Comparison of ENCODE assay signal across 8 mouse cellular contexts in genomic region chr6:5858371-5858770, GRCm38 (mm10).
DNase-seq lines count a peak whose midpoint lies in the region; ATAC-seq lines count a peak whose summit lies in the region.

No protein-coding gene starts in this region.

- peaks cover 9% of the 10 kb centered on the region for H3K4me1 ChIP-seq in kidney, embryonic 15.5 days
- no peaks in the 10 kb centered on the region for H3K4me1 ChIP-seq in stomach, embryonic 15.5 days

- peaks cover 3% of the 10 kb centered on the region; the same call in 1 of the 2 replicates for H3K27me3 ChIP-seq in kidney, embryonic 15.5 days
- H3K27me3 ChIP-seq in stomach, embryonic 15.5 days (replicated peaks): peaks cover 2% of the 10 kb centered on the region; the same call in 1 of the 2 replicates

- DNase-seq in adrenal gland, adult 18-20 months (ENCODE audit: low spot score in 2 of 2): peak; percentile 21 to 38
- no peak for DNase-seq in adrenal gland, postnatal 4 days (ENCODE audit: low spot score in 2 of 2)
- peak; percentile 35 for DNase-seq in 3134 (ENCODE audit: extremely low read depth, insufficient read length, low spot score)
- DNase-seq in c-Kit-positive CD71-negative TER-119-negative erythroid progenitor cells, embryonic 14.5 days (ENCODE audit: low read depth): peak; percentile 24
- DNase-seq in forelimb bud, embryonic 11.5 days (ENCODE audit: low read depth, low spot score): peak; percentile 66
- peak; percentile 57 for DNase-seq in lung, postnatal 10 days

- peak overlapping the region; percentile 45 for H3K4me2 ChIP-seq in kidney, embryonic 15.5 days
- H3K4me2 ChIP-seq in stomach, embryonic 15.5 days: peak overlapping the region; percentile 37

- H3K4me3 ChIP-seq in kidney, embryonic 15.5 days (replicated peaks): no peak overlapping the region; the same call in 1 of the 2 replicates
- H3K4me3 ChIP-seq in stomach, embryonic 15.5 days (replicated peaks): no peak overlapping the region

- H3K9ac ChIP-seq in kidney, embryonic 15.5 days: no peak overlapping the region
- no peak overlapping the region for H3K9ac ChIP-seq in stomach, embryonic 15.5 days

- no peak for ATAC-seq in kidney, embryonic 15.5 days (replicated peaks; ENCODE audit: low FRiP score)
- ATAC-seq in stomach, embryonic 15.5 days (ENCODE audit: insufficient read depth, low FRiP score, low read depth): no peak

- 14% methylated on average over 12 of the region's 12 CpGs for WGBS in kidney, embryonic 15.5 days
- WGBS in stomach, embryonic 15.5 days: 12% methylated on average over 12 of the region's 12 CpGs

- no peaks in the 10 kb centered on the region for H3K36me3 ChIP-seq in kidney, embryonic 15.5 days
- no peaks in the 10 kb centered on the region for H3K36me3 ChIP-seq in stomach, embryonic 15.5 days

- no peaks in the 10 kb centered on the region for H3K9me3 ChIP-seq in kidney, embryonic 15.5 days (replicated peaks)
- no peaks in the 10 kb centered on the region for H3K9me3 ChIP-seq in stomach, embryonic 15.5 days

- H3K27ac ChIP-seq in kidney, embryonic 15.5 days: no peak overlapping the region
- H3K27ac ChIP-seq in stomach, embryonic 15.5 days: no peak overlapping the region

Comparison
In these comparisons a context has a peak if more than half of its experiments do, and no peak if none do; other contexts are left out.
1. DNase-seq: peak in adrenal gland, adult 18-20 months (2 of 2), 3134 (single experiment), c-Kit-positive CD71-negative TER-119-negative erythroid progenitor cells, embryonic 14.5 days (single experiment), forelimb bud, embryonic 11.5 days (single experiment) and lung, postnatal 10 days (single experiment); none in adrenal gland, postnatal 4 days (0 of 2).